Mouse (Mus musculus) forebrain, embryonic 11.5 days (tissue): ENCODE results near the gene Naa35. TPM values are rescaled to one million over a fixed set of nuclear protein-coding genes. Genes with fewer than 3 reads are reported as not detected.
A peak's percentile ranks its signal among the peaks of the same experiment; 100 is the strongest.

Experiments used
- ATAC-seq: fragments of 200-750 bp; cut with Nextera tagmentation; replicated peaks from 2 replicates; pipeline ENCODE4 v1.8.0; 2017; ENCODE audit warnings: moderate TSS enrichment; ENCODE audit not compliant: low FRiP score
- DNase-seq: peaks from one replicate; pipeline ENCODE4 v3.0.0-alpha.2; 2017; ENCODE audit warnings: low spot score
- H3K27ac ChIP-seq: fragments of 300-500 bp; sonication (generic); 2 replicates; pipeline ENCODE4 v1.5.1; 2014; ENCODE audit warnings: low read depth, low read length
- H3K27me3 ChIP-seq: fragments of 300-500 bp; sonication (generic); 2 replicates; pipeline ENCODE4 v1.6.1; 2014; ENCODE audit warnings: mild to moderate bottlenecking, low read length, mixed read lengths; ENCODE audit not compliant: control insufficient read depth, insufficient read depth
- H3K36me3 ChIP-seq: fragments of 300-500 bp; sonication (generic); 2 replicates; pipeline ENCODE4 v1.6.1; 2014; ENCODE audit warnings: mild to moderate bottlenecking, low read length, moderate library complexity, mixed read lengths; ENCODE audit not compliant: control insufficient read depth, insufficient read depth
- H3K4me1 ChIP-seq: fragments of 300-500 bp; sonication (generic); replicated peaks from 2 replicates; pipeline ENCODE4 v1.6.1; 2014; ENCODE audit warnings: low read length, mixed read lengths; ENCODE audit not compliant: control insufficient read depth, insufficient read depth
- H3K4me2 ChIP-seq: fragments of 300-500 bp; sonication (generic); 2 replicates; pipeline ENCODE4 v1.6.1; 2014; ENCODE audit warnings: low read depth, mild to moderate bottlenecking, low read length, moderate library complexity, mixed read lengths; ENCODE audit not compliant: severe bottlenecking
- H3K4me3 ChIP-seq: fragments of 300-500 bp; sonication (generic); 2 replicates; pipeline ENCODE4 v1.5.1; 2014; ENCODE audit warnings: low read depth, low read length
- H3K9ac ChIP-seq: fragments of 300-500 bp; sonication (generic); 2 replicates; pipeline ENCODE4 v1.6.1; 2014; ENCODE audit warnings: low read length
- H3K9me3 ChIP-seq: fragments of 300-500 bp; sonication (generic); 2 replicates; pipeline ENCODE4 v1.6.1; 2016; ENCODE audit warnings: low read length, mixed read lengths; ENCODE audit not compliant: control insufficient read depth
- WGBS: fragments of 180-500 bp; shearing (Covaris S2); extraction: QIAGEN DNeasy Blood & Tissue Kit; methylation state at CpG from one replicate; pipeline ENCODE4 v1.1.7; 2014; 5-methylcytosine and 5-hydroxymethylcytosine counted together
- polyA plus RNA-seq: library from polyadenylated mRNA; unstranded; fragments of >200 nt; fragmentation: Nextera tagmentation; extraction: Ambion mirVana; gene quantifications from 2 replicates; pipeline ENCODE4 v1.2.1, GENCODE M21; 2014

Gene Naa35
- polyA plus RNA-seq, result 102 TPM in 2 replicates

DNA sequence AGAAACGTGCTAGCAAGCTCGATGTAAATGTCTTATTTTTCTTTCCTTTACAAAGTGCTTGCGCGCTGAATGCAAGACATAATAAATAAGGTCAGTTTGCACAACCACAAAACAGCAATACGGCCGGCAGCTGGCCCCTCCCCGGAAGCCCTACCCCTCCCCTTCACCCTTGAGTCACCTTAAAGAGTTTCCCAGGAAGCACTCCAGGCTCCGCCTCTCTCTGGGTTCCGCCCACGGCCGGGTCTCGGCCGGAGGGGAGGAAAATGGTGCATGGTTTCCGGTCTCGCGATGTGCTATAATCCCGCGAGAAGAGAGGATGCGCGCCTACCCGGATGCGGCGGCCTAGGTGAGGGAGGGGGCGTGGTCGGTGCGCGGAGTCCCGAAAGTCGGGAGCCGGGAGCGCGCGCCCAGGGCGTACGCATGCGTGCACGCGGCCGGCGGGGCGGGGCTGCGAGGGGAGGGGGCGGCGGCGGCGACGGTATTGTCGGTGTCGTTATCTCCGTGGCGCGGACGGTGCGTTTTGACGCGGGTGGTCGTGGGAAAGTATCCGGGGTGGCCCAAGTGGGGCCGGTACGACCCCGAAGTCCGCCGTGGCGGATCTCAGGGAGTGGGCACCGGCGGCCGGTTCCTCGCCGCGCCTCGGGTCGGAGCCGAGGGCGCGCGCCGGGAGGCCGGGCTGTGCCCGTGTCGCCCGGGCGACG, at the start of gene Naa35, which contains the start of gene Agtpbp1:
Naa35 (plus strand) TSS at position 313 of the 701 bp plus-strand sequence.
Agtpbp1 (minus strand) TSS at position 281 of the 701 bp plus-strand sequence.
- Histone ChIP-seq H3K9me3 (no peaks in the 10 kb centered on the region), H3K36me3 (no peaks in the 10 kb centered on the region; the same call in none of the 2 replicates), H3K4me2 (peak within 1 kb of the TSS; percentile 91), H3K4me1 (peaks cover 8% of the 10 kb centered on the region; the same call in 1 of the 2 replicates), H3K9ac (peak within 1 kb of the TSS; percentile 86), H3K27me3 (no peaks in the 10 kb centered on the region), H3K27ac (peak within 1 kb of the TSS; percentile 64), H3K4me3 (peak within 1 kb of the TSS; percentile 92)
- WGBS, result under 1% methylated on average over 68 of the region's 83 CpGs
- DNase-seq, result peak; percentile 100
- ATAC-seq, result peak; percentile 97

GRCm38 (mm10) chr13:59535746-59536145, 49.3 kb upstream of the Naa35 start:
- Histone ChIP-seq H3K9ac (no peak overlapping the region), H3K27me3 (no peaks in the 10 kb centered on the region), H3K27ac (no peak overlapping the region), H3K4me2 (no peak overlapping the region), H3K4me1 (no peaks in the 10 kb centered on the region), H3K9me3 (no peaks in the 10 kb centered on the region), H3K36me3 (no peaks in the 10 kb centered on the region), H3K4me3 (no peak overlapping the region)
- WGBS, result 84% methylated on average over 6 of the region's 6 CpGs
- DNase-seq (no peak), ATAC-seq (no peak)

DNA sequence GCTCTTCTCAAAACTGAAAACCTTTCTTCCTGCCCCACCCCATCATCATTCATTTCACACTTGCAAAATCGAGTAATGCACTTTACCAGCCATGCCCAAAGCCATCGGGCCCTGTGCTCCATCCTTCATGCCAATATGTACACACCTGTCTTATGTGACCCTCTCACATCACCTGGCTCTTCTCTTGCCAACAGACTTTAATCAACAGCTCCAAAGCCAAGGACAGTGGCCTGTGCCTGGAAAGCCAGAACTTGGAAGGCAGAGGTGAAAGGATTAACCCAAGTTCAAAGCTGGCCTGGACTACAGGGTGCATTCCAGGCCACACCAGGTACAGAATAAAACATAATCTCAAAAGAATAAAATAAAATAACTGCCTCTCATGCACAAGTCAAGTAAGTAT, 48.4 kb upstream of the Naa35 start:
- ATAC-seq (no peak), DNase-seq (no peak)
- WGBS, result 87% methylated on average over 2 of the region's 2 CpGs
- no peaks in the 10 kb centered on the region for H3K36me3 ChIP-seq
- H3K9ac ChIP-seq, result no peak overlapping the region
- H3K27ac ChIP-seq, result no peak overlapping the region
- H3K4me2 ChIP-seq, result no peak overlapping the region
- H3K4me3 ChIP-seq, result no peak overlapping the region
- no peaks in the 10 kb centered on the region for H3K27me3 ChIP-seq
- no peaks in the 10 kb centered on the region for H3K9me3 ChIP-seq
- H3K4me1 ChIP-seq, result no peaks in the 10 kb centered on the region

DNA sequence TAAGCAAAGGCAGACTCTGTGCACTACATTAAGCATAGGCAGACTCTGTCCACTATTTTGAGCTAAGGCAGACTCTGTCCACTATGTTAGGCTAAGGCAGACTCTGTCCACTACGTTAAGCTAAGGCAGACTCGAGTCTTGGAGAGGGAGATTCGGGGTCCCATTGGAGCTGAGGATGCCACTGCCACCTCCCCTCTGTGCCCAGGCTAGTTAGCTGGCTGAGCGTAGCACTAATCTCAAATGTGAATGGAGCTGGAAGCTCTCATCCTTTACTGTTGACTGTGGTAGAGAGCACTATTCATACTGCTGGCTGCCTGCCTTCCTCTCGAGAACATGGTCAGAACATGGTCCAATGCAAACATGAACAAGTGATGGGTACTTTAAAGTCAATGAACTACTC, 46.4 kb upstream of the Naa35 start:
- Histone ChIP-seq H3K27me3 (no peaks in the 10 kb centered on the region), H3K9me3 (no peaks in the 10 kb centered on the region), H3K36me3 (no peaks in the 10 kb centered on the region), H3K9ac (no peak overlapping the region), H3K27ac (no peak overlapping the region), H3K4me2 (no peak overlapping the region), H3K4me3 (no peak overlapping the region), H3K4me1 (no peaks in the 10 kb centered on the region)
- DNase-seq, result no peak
- no peak for ATAC-seq
- 93% methylated on average over 5 of the region's 5 CpGs for WGBS

- no peak for ATAC-seq
- WGBS, result 80% methylated on average over 5 of the region's 5 CpGs
Measured at GRCm38 (mm10) chr13:59540030-59540429, 45.0 kb upstream of the Naa35 start.

DNA sequence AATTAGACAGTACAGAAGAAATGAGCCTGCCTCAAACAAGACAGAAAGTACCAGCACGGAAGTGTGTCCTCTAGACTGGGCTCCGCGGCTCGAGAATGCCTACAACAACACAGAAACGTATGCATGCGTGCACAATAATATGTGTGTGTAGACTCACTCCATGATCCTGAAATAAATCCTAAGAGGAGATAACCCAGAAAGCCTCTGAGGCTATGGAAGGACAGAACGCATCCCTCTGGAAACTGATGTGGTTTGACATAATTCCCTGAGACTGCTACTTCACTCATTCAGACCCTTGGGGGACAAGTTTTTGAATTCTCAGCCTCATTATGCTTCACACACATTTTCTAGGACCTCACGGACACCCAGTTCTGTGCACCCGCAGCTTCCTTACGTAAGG, 42.6 kb upstream of the Naa35 start:
- DNase-seq (no peak), ATAC-seq (no peak)
- Histone ChIP-seq H3K36me3 (no peaks in the 10 kb centered on the region), H3K4me1 (no peaks in the 10 kb centered on the region), H3K4me2 (no peak overlapping the region), H3K27me3 (no peaks in the 10 kb centered on the region), H3K9ac (no peak overlapping the region), H3K4me3 (no peak overlapping the region), H3K27ac (no peak overlapping the region), H3K9me3 (no peaks in the 10 kb centered on the region)
- WGBS, result 93% methylated on average over 10 of the region's 10 CpGs

More at GRCm38 (mm10) chr13:59540030-59540429, 45.0 kb upstream of the Naa35 start:
- no peak overlapping the region for H3K9ac ChIP-seq
- H3K36me3 ChIP-seq, result no peaks in the 10 kb centered on the region
- no peak overlapping the region for H3K4me2 ChIP-seq
- no peak for DNase-seq
- H3K4me1 ChIP-seq, result no peaks in the 10 kb centered on the region
- H3K27ac ChIP-seq, result no peak overlapping the region
- H3K27me3 ChIP-seq, result no peaks in the 10 kb centered on the region
- no peaks in the 10 kb centered on the region for H3K9me3 ChIP-seq
- no peak overlapping the region for H3K4me3 ChIP-seq

DNA sequence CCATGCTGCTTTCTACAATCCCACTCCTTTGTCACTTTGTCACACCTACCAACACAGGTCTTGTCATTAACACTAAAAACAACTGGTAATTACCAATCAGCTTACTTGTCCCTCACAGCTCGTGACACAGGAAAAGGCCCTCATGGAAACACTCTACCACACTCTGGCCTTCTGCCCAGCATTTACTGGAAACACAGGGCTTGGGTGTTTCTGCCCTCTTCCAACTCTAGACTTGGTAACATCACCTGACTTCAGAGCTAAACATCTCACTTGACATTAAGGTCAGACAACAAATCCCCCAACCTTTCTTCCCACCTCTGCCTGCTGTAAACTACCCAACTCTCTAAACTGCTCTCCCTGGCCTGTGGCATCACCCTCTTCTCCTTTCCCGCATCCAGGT, 38.0 kb upstream of the Naa35 start:
- Histone ChIP-seq H3K27me3 (no peaks in the 10 kb centered on the region), H3K4me1 (no peaks in the 10 kb centered on the region), H3K4me2 (no peak overlapping the region), H3K36me3 (no peaks in the 10 kb centered on the region), H3K4me3 (no peak overlapping the region), H3K9ac (no peak overlapping the region), H3K27ac (no peak overlapping the region), H3K9me3 (no peaks in the 10 kb centered on the region)
- 77% methylated on average over 2 of the region's 2 CpGs for WGBS
- DNase-seq (no peak), ATAC-seq (no peak)

GRCm38 (mm10) chr13:59547716-59548115, 37.3 kb upstream of the Naa35 start:
- Histone ChIP-seq H3K4me3 (no peak overlapping the region), H3K27me3 (no peaks in the 10 kb centered on the region), H3K27ac (no peak overlapping the region), H3K36me3 (no peaks in the 10 kb centered on the region), H3K9ac (no peak overlapping the region), H3K9me3 (no peaks in the 10 kb centered on the region), H3K4me1 (no peaks in the 10 kb centered on the region), H3K4me2 (no peak overlapping the region)
- 89% methylated on average over 4 of the region's 4 CpGs for WGBS
- no peak for ATAC-seq
- no peak for DNase-seq

DNA sequence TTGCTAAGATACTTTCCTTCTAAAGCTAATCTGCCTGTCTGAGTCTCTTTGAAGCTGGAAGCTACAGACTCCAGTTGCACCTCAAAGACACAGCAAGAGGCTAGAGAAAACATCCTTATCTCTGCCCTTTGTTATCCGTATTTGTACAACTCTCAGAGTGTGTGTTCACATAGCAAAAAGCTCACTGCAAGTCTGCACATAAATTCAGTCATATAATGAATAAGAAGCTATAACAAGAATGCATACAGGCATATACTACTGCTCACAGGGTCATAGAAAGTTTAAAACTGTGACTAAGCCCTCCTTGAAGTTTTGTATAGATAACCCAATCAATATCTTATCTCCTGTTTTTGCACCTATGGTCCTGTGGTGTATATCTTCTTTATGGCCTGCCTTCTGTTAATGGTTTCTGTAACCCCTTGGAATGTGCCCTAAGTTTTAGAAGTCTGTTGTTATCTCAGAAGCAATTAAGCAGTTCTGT, 35.7 kb upstream of the Naa35 start:
- Histone ChIP-seq H3K9ac (no peak overlapping the region), H3K27me3 (no peaks in the 10 kb centered on the region), H3K4me2 (no peak overlapping the region), H3K9me3 (no peaks in the 10 kb centered on the region), H3K4me1 (no peaks in the 10 kb centered on the region), H3K36me3 (no peaks in the 10 kb centered on the region), H3K27ac (no peak overlapping the region), H3K4me3 (no peak overlapping the region)
- ATAC-seq (no peak), DNase-seq (no peak)
- WGBS, result 71% methylated on average over 1 of the region's 1 CpGs
